8 mouse cellular contexts compared by ENCODE assay signal in the genomic region with DNA sequence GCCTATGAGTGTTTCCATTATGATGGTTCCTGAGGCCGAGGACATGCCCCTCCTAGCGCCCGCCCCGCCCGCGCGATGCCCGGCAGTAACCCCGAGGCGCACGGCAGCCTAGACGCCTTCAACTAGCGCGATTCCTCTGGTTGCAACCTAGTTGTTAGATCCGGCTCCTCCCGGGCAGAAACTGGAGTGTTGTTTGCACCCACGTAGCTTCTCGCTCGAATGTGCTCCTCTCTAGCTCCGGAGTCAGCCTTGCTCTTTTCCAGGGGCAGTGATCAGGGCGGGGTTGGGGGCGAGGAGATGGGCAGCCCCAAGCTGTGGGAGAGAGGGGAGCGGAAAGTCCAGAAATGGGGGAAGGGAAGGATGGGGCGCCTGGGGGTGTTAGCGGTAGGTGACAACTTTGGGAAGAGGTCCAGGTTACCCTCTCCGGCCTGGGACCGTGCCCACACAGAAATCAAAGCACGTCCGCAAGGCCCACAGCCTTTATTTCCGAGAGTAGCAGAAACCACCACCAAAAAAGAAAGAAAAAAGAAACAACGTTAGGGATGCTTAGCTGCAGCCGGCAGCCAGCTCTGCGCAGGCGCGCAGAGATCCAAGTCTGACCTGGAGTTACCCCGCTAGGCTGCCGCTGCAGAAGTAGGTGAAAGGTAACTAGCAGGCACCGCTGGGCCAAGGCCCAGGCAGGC. TPM values are rescaled to one million over a fixed set of nuclear protein-coding genes. Genes with fewer than 3 reads are reported as not detected.
DNase-seq lines count a peak whose midpoint lies in the region; ATAC-seq and TF ChIP-seq lines count a peak whose summit lies in the region.

No protein-coding gene starts in this region.

- H3K4me1 ChIP-seq in forebrain, embryonic 13.5 days = peaks cover 21% of the 10 kb centered on the region
- peaks cover 17% of the 10 kb centered on the region for H3K4me1 ChIP-seq in heart, postnatal 0 days (ENCODE audit: control insufficient read depth, insufficient read depth)
- H3K4me1 ChIP-seq in liver, embryonic 15.5 days (replicated peaks) = peaks cover 14% of the 10 kb centered on the region
- peaks cover 4% of the 10 kb centered on the region; the same call in 1 of the 2 replicates for H3K4me1 ChIP-seq in neural tube, embryonic 11.5 days (ENCODE audit: control insufficient read depth, insufficient read depth, low read length)
- H3K4me1 ChIP-seq in stomach, embryonic 15.5 days = peaks cover 11% of the 10 kb centered on the region

- peak overlapping the region; percentile 83 for H3K4me2 ChIP-seq in forebrain, embryonic 13.5 days
- peak overlapping the region; percentile 95 for H3K4me2 ChIP-seq in heart, postnatal 0 days (ENCODE audit: low read depth, low read length)
- peak overlapping the region; percentile 69 for H3K4me2 ChIP-seq in liver, embryonic 15.5 days
- peak overlapping the region; percentile 85 for H3K4me2 ChIP-seq in neural tube, embryonic 11.5 days (ENCODE audit: low read depth)
- peak overlapping the region; percentile 70 for H3K4me2 ChIP-seq in stomach, embryonic 15.5 days

- no peaks in the 10 kb centered on the region for H3K36me3 ChIP-seq in forebrain, embryonic 13.5 days (ENCODE audit: poor library complexity, severe bottlenecking)
- no peaks in the 10 kb centered on the region for H3K36me3 ChIP-seq in heart, postnatal 0 days (replicated peaks; ENCODE audit: control insufficient read depth, insufficient read depth, low read length)
- no peaks in the 10 kb centered on the region for H3K36me3 ChIP-seq in liver, embryonic 15.5 days (replicated peaks)
- no peaks in the 10 kb centered on the region for H3K36me3 ChIP-seq in neural tube, embryonic 11.5 days (ENCODE audit: control insufficient read depth, insufficient read depth, low read length)
- H3K36me3 ChIP-seq in stomach, embryonic 15.5 days = no peaks in the 10 kb centered on the region

- WGBS in forebrain, embryonic 13.5 days = under 1% methylated on average over 38 of the region's 38 CpGs
- WGBS in heart, postnatal 0 days = 0% methylated on average over 38 of the region's 38 CpGs
- WGBS in liver, embryonic 15.5 days (ENCODE audit: insufficient replicate concordance) = 2% methylated on average over 38 of the region's 38 CpGs
- WGBS in neural tube, embryonic 11.5 days = under 1% methylated on average over 38 of the region's 38 CpGs
- WGBS in stomach, embryonic 15.5 days = under 1% methylated on average over 38 of the region's 38 CpGs

- no peak for TF ChIP-seq CTCF in heart, postnatal 0 days (IDR thresholded peaks at IDR 0.05; ENCODE audit: low read depth)

- peak overlapping the region; percentile 71 for H3K9ac ChIP-seq in forebrain, embryonic 13.5 days
- H3K9ac ChIP-seq in heart, postnatal 0 days (replicated peaks; ENCODE audit: low read depth, low read length) = peak overlapping the region; percentile 61; the same call in 1 of the 2 replicates
- no peak overlapping the region for H3K9ac ChIP-seq in liver, embryonic 15.5 days
- peak overlapping the region; percentile 71 for H3K9ac ChIP-seq in neural tube, embryonic 11.5 days (ENCODE audit: low read length)
- no peak overlapping the region for H3K9ac ChIP-seq in stomach, embryonic 15.5 days

- peak; percentile 72 for DNase-seq in layer of hippocampus, adult 11-12 months (ENCODE audit: low spot score)
- DNase-seq in layer of hippocampus, adult 9-10 months (ENCODE audit: low spot score) = no peak
- DNase-seq in heart, postnatal 0 days (ENCODE audit: low spot score) = peak; percentile 90
- DNase-seq in kidney, postnatal 25 days = peak; percentile 84 to 95
- DNase-seq in neural tube, embryonic 11.5 days (ENCODE audit: low spot score) = peak; percentile 79

- peak; percentile 89 for ATAC-seq in forebrain, embryonic 13.5 days
- peak; percentile 93 for ATAC-seq in heart, postnatal 0 days (ENCODE audit: insufficient read depth, low read depth)
- peak; percentile 72 for ATAC-seq in liver, embryonic 15.5 days (ENCODE audit: insufficient read depth)
- peak; percentile 81 for ATAC-seq in neural tube, embryonic 11.5 days (ENCODE audit: insufficient read depth, low FRiP score, low TSS enrichment)
- peak; percentile 89 for ATAC-seq in stomach, embryonic 15.5 days (ENCODE audit: insufficient read depth, low FRiP score, low read depth)

- H3K27me3 ChIP-seq in forebrain, embryonic 13.5 days = no peaks in the 10 kb centered on the region
- no peaks in the 10 kb centered on the region for H3K27me3 ChIP-seq in heart, postnatal 0 days (ENCODE audit: control insufficient read depth, insufficient read depth, low read length)
- no peaks in the 10 kb centered on the region for H3K27me3 ChIP-seq in liver, embryonic 15.5 days
- H3K27me3 ChIP-seq in neural tube, embryonic 11.5 days (ENCODE audit: control insufficient read depth, insufficient read depth, low read length) = no peaks in the 10 kb centered on the region
- no peaks in the 10 kb centered on the region for H3K27me3 ChIP-seq in stomach, embryonic 15.5 days (replicated peaks)

- H3K27ac ChIP-seq in forebrain, embryonic 13.5 days = peak overlapping the region; percentile 81
- peak overlapping the region; percentile 89 for H3K27ac ChIP-seq in heart, postnatal 0 days (ENCODE audit: low read depth)
- H3K27ac ChIP-seq in liver, embryonic 15.5 days (replicated peaks) = peak overlapping the region; percentile 24; the same call in 1 of the 2 replicates
- no peak overlapping the region for H3K27ac ChIP-seq in neural tube, embryonic 11.5 days (ENCODE audit: low read depth, low read length)
- H3K27ac ChIP-seq in stomach, embryonic 15.5 days = peak overlapping the region; percentile 28; the same call in 1 of the 2 replicates

- TF ChIP-seq EP300 in heart, postnatal 0 days (IDR thresholded peaks at IDR 0.05; ENCODE audit: low read depth) = no peak; the same call in none of the 2 replicates

- H3K4me3 ChIP-seq in forebrain, embryonic 13.5 days = peak overlapping the region; percentile 56
- peak overlapping the region; percentile 65 for H3K4me3 ChIP-seq in heart, postnatal 0 days (ENCODE audit: low read depth, low read length)
- peak overlapping the region; percentile 52 for H3K4me3 ChIP-seq in liver, embryonic 15.5 days (replicated peaks)
- peak overlapping the region; percentile 51 for H3K4me3 ChIP-seq in neural tube, embryonic 11.5 days (ENCODE audit: low read depth, low read length)
- peak overlapping the region; percentile 50 for H3K4me3 ChIP-seq in stomach, embryonic 15.5 days (replicated peaks)

- H3K9me3 ChIP-seq in forebrain, embryonic 13.5 days (replicated peaks) = no peaks in the 10 kb centered on the region
- no peaks in the 10 kb centered on the region for H3K9me3 ChIP-seq in heart, postnatal 0 days (replicated peaks; ENCODE audit: control insufficient read depth, low read length)
- H3K9me3 ChIP-seq in liver, embryonic 15.5 days (replicated peaks) = no peaks in the 10 kb centered on the region
- no peaks in the 10 kb centered on the region for H3K9me3 ChIP-seq in neural tube, embryonic 11.5 days (ENCODE audit: control insufficient read depth, low read length)
- H3K9me3 ChIP-seq in stomach, embryonic 15.5 days = no peaks in the 10 kb centered on the region

RNA-seq across cellular contexts. Expression of a gene that starts 58.1 kb away (rescaled TPM):
- polyA plus RNA-seq in forebrain, embryonic 13.5 days (2015; fragmentation: Nextera tagmentation; extraction: Ambion mirVana) = 6.1 and 6.7 TPM in 2 replicates
- total RNA-seq in heart, postnatal 0 days (2014; rRNA removed; ENCODE audit: low replicate concordance) = 18.1 and 18.3 TPM in 2 replicates
- 3.1 and 3.7 TPM in 2 replicates for polyA plus RNA-seq in heart, postnatal 0 days (2015; fragmentation: Nextera tagmentation; extraction: Ambion mirVana)
- polyA plus RNA-seq in liver, embryonic 15.5 days (2015; fragmentation: Nextera tagmentation; extraction: Ambion mirVana) = 11.5 and 14.8 TPM in 2 replicates
- 9.2 and 11.0 TPM in 2 replicates for polyA plus RNA-seq in neural tube, embryonic 11.5 days (2014; fragmentation: Nextera tagmentation; extraction: Ambion mirVana)
- 4.8 and 4.9 TPM in 2 replicates for polyA plus RNA-seq in stomach, embryonic 15.5 days (2015; fragmentation: Nextera tagmentation; extraction: Ambion mirVana)

Comparison
In these comparisons a context has a peak if more than half of its experiments do, and no peak if none do; other contexts are left out.
1. H3K9ac ChIP-seq: peak in forebrain, embryonic 13.5 days (single experiment), heart, postnatal 0 days (single experiment) and neural tube, embryonic 11.5 days (single experiment); none in liver, embryonic 15.5 days (single experiment) and stomach, embryonic 15.5 days (single experiment).
2. Peak in every context shown above with its lines, with median percentiles within 50 percentile points of each other: ATAC-seq, H3K4me2 ChIP-seq and H3K4me3 ChIP-seq.